Mouse (Mus musculus) MEL (cell line): ENCODE measurements around the gene Zdhhc12.

Experiments
- BHLHE40 ChIP-seq: IDR thresholded peaks from 2 replicates; pipeline ENCODE4 v1.6.1; 2012; ENCODE audit warnings: low read depth, mild to moderate bottlenecking, inconsistent platforms, low read length, improper control_type of control experiment, borderline replicate concordance
- CTCF ChIP-seq, 3 experiments: IDR thresholded peaks in 2 of 3; conservative IDR thresholded peaks in 1 of 3; 2 replicates each; pipeline ENCODE4 v1.5.1; 2011 to 2012; ENCODE audit warnings: low read length in 3 of 3, low read depth in 2 of 3, mild to moderate bottlenecking in 2 of 3, improper control_type of control experiment in 1 of 3, inconsistent platforms in 1 of 3, mixed read lengths in 1 of 3, moderate library complexity in 1 of 3; ENCODE audit not compliant: control insufficient read depth in 1 of 3, insufficient read depth in 1 of 3, poor library complexity in 1 of 3, severe bottlenecking in 1 of 3
- EP300 ChIP-seq, 2 experiments: IDR thresholded peaks; 2 replicates each; pipeline ENCODE4 v1.6.1; 2011; ENCODE audit warnings: improper control_type of control experiment in 2 of 2, low read length in 2 of 2, low read depth in 1 of 2, mild to moderate bottlenecking in 1 of 2
- ETS1 ChIP-seq: IDR thresholded peaks from 2 replicates; pipeline ENCODE4 v1.6.1; 2012; ENCODE audit warnings: low read depth, mild to moderate bottlenecking, inconsistent platforms, low read length, improper control_type of control experiment, moderate library complexity
- GABPA ChIP-seq: IDR thresholded peaks from 2 replicates; pipeline ENCODE4 v1.6.1; 2012; ENCODE audit warnings: low read depth, mild to moderate bottlenecking, inconsistent platforms, low read length, improper control_type of control experiment, moderate library complexity
- GATA1 ChIP-seq: IDR thresholded peaks from 2 replicates; pipeline ENCODE4 v1.6.1; 2011; ENCODE audit warnings: low read depth, low read length, improper control_type of control experiment
- JUND ChIP-seq: IDR thresholded peaks from 2 replicates; pipeline ENCODE4 v1.6.1; 2011; ENCODE audit warnings: low read depth, mild to moderate bottlenecking, improper control_type of control experiment, low read length
- POLR2A ChIP-seq, 2 experiments: IDR thresholded peaks; 2 replicates each; pipeline ENCODE4 v1.6.1; 2011 to 2012; ENCODE audit warnings: low read length in 2 of 2, mild to moderate bottlenecking in 2 of 2, control low read depth in 1 of 2, improper control_type of control experiment in 1 of 2, low read depth in 1 of 2, moderate library complexity in 1 of 2; ENCODE audit not compliant: control insufficient read depth in 1 of 2, insufficient read depth in 1 of 2, poor library complexity in 1 of 2
- POLR2AphosphoS5 ChIP-seq: IDR thresholded peaks from 2 replicates; pipeline ENCODE4 v1.6.1; 2012; ENCODE audit warnings: low read depth, borderline replicate concordance, mild to moderate bottlenecking, inconsistent platforms, low read length, moderate library complexity, mixed read lengths
- TCF12 ChIP-seq: IDR thresholded peaks from 2 replicates; pipeline ENCODE4 v1.6.1; 2014; ENCODE audit warnings: low read depth, mild to moderate bottlenecking, inconsistent platforms, low read length, improper control_type of control experiment, moderate library complexity
- USF1 ChIP-seq: IDR thresholded peaks from 2 replicates; pipeline ENCODE4 v1.6.1; 2014; ENCODE audit warnings: low read depth, mild to moderate bottlenecking, inconsistent platforms, low read length, improper control_type of control experiment, moderate library complexity

DNA sequence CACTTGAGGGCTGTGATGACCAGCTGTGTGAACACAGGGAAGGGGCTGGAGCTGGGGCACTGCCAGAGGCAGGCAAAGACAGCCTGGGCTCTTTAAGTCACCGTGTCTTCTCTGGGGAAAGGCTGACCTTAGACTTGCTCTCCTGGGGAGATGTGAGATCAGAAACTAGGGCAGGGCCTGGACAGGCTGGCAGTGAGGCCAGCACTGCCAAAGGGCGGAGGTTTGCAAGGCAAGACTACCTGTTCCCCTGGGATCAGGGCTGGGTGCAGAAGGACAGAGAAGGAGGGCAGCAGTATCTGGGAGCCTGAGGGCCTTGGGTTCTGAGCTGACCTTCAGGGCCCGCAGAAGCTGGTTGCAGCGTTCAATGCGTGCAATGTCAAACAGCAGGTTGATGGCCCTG is 14.2 kb upstream of the Zdhhc12 start:
- TF ChIP-seq EP300 (IDR thresholded peaks at IDR 0.05; ENCODE audit: low read depth in 1 of 2, low read length in 2 of 2) (no peak), CTCF (IDR thresholded peaks at IDR 0.05 in 2 of 3, conservative IDR thresholded peaks at IDR 0.05 in 1 of 3; ENCODE audit: control insufficient read depth in 1 of 3, insufficient read depth in 1 of 3, low read depth in 2 of 3, low read length in 3 of 3, poor library complexity in 1 of 3, severe bottlenecking in 1 of 3) (no peak), GABPA (no peak), USF1 (no peak), GATA1 (no peak), POLR2A (IDR thresholded peaks at IDR 0.05; ENCODE audit: control insufficient read depth in 1 of 2, insufficient read depth in 1 of 2, low read depth in 1 of 2, low read length in 2 of 2, poor library complexity in 1 of 2) (no peak), BHLHE40 (no peak), ETS1 (no peak), POLR2AphosphoS5 (no peak), TCF12 (no peak), JUND (no peak)
